Mouse (Mus musculus) embryonic fibroblast, embryonic 13.5 days (primary cell): ENCODE results near the gene Tubb5. TPM values are rescaled to one million over a fixed set of nuclear protein-coding genes. Genes with fewer than 3 reads are reported as not detected.

Source experiments
- H3K27ac ChIP-seq: 2 replicates; pipeline ENCODE4 v1.5.1; 2012; ENCODE audit warnings: low read length, control low read depth, inconsistent platforms; ENCODE audit not compliant: insufficient read depth
- H3K4me1 ChIP-seq: 2 replicates; pipeline ENCODE4 v1.6.1; 2011; ENCODE audit warnings: low read length; ENCODE audit not compliant: control insufficient read depth, insufficient read depth
- H3K4me3 ChIP-seq: 2 replicates; pipeline ENCODE4 v1.5.1; 2011; ENCODE audit warnings: mild to moderate bottlenecking, control low read depth, low read length; ENCODE audit not compliant: insufficient read depth
- CTCF ChIP-seq: IDR thresholded peaks from 2 replicates; pipeline ENCODE4 v1.5.1; 2011; ENCODE audit warnings: mild to moderate bottlenecking, control low read depth, low read length, moderate library complexity, borderline replicate concordance; ENCODE audit not compliant: insufficient read depth
- POLR2A ChIP-seq: IDR thresholded peaks from 2 replicates; pipeline ENCODE4 v1.6.1; 2011; ENCODE audit warnings: low read depth, mild to moderate bottlenecking, control low read depth, low read length, moderate library complexity
- polyA plus RNA-seq: library from polyadenylated mRNA; stranded (reverse); fragments of >200 nt; gene quantifications from 2 replicates; pipeline ENCODE4 v1.2.4, GENCODE M21; 2011; ENCODE audit warnings: low read depth; ENCODE audit not compliant: missing spikeins, insufficient read length

Gene Tubb5
- 856 and 947 TPM in 2 replicates for polyA plus RNA-seq

DNA sequence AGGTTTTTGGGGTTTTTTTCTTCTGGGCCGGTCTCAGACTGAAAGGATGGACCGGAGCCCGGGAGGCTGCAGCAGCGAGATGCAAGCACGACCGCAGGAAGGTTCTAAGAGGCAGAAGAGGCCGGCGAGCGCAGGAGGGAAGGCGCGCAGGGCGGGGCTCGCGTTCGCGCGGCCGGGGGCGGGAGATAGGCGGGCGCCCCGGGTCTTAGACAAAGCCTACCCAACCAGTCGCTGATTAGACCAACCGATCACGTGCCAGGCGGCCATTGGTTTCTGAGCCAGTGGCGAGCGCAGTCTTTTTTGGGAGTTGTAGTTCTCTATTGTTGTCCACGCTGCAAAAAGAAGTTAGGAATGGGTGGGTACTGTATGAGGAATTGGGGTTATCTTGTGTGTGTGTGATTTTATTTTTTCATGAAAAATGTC is at the start of gene Tubb5:
Gene Tubb5, minus strand, starts transcription at position 185 of the 423 bp plus-strand sequence.
- Histone ChIP-seq H3K4me3 (peak within 1 kb of the TSS; percentile 79), H3K4me1 (peaks cover 5% of the 10 kb centered on the region), H3K27ac (peak within 1 kb of the TSS; percentile 98)
- no peak for TF ChIP-seq CTCF
- TF ChIP-seq POLR2A = peak; percentile 98

GRCm38 (mm10) chr17:35887725-35888124 is 49.6 kb upstream of the Tubb5 start:
- TF ChIP-seq CTCF (no peak), POLR2A (no peak)
- Histone ChIP-seq H3K4me1 (no peaks in the 10 kb centered on the region), H3K4me3 (no peak overlapping the region), H3K27ac (no peak overlapping the region)

DNA sequence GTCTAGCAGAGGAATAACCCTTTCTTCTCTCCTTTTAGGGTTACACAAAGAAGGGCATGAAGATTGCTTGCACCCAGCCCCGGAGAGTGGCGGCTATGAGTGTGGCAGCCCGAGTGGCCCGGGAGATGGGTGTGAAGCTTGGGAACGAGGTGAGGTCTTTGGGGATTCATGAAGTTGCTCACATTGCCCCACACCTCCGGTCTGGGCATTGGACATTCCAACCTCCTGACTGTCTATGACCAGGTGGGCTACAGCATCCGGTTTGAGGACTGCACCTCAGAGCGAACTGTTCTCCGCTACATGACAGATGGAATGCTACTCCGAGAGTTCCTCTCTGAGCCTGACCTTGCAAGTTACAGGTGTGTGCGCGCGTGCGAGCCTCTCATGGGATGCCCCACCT is 45.7 kb upstream of the Tubb5 start:
- H3K4me3 ChIP-seq = no peak overlapping the region
- no peak overlapping the region for H3K27ac ChIP-seq
- no peaks in the 10 kb centered on the region for H3K4me1 ChIP-seq
- TF ChIP-seq CTCF (no peak), POLR2A (no peak)

GRCm38 (mm10) chr17:35882924-35883323 is 44.8 kb upstream of the Tubb5 start:
- Histone ChIP-seq H3K27ac (no peak overlapping the region), H3K4me1 (no peaks in the 10 kb centered on the region), H3K4me3 (no peak overlapping the region)
- TF ChIP-seq POLR2A (no peak), CTCF (no peak)

GRCm38 (mm10) chr17:35879245-35880057 is 41.3 kb upstream of the Tubb5 start, which contains the start of gene Dhx16:
TSS of gene Dhx16 (plus strand) at chr17:35879819.
- peak; percentile 70 for TF ChIP-seq CTCF
- TF ChIP-seq POLR2A = peak; percentile 52
- H3K4me3 ChIP-seq = peak within 1 kb of the TSS; percentile 84
- H3K4me1 ChIP-seq = no peaks in the 10 kb centered on the region; the same call in 1 of the 2 replicates
- no peak within 1 kb of the TSS for H3K27ac ChIP-seq

DNA sequence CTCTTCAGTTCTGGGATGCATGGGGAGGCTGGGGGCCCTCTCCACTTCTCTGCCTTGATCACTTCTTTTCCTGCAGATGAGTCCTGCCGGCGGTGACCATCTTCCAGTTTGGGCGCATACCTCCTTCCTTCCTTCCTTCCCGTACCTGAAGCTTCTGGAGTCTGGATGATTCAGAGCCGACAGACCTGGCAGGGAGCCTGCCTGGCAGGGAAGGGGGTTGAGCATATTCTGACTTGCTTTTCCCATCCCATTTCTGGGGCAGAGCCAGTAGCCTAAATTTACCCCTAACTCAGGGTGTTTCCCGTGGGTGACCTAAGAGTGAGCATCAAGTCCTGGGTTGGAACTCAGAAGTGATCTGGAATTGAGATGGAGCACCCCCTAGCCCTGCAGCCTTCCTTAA is 36.6 kb upstream of the Tubb5 start:
- H3K4me3 ChIP-seq = no peak overlapping the region
- peaks cover 12% of the 10 kb centered on the region for H3K4me1 ChIP-seq
- no peak overlapping the region for H3K27ac ChIP-seq
- no peak for TF ChIP-seq CTCF
- TF ChIP-seq POLR2A = no peak

DNA sequence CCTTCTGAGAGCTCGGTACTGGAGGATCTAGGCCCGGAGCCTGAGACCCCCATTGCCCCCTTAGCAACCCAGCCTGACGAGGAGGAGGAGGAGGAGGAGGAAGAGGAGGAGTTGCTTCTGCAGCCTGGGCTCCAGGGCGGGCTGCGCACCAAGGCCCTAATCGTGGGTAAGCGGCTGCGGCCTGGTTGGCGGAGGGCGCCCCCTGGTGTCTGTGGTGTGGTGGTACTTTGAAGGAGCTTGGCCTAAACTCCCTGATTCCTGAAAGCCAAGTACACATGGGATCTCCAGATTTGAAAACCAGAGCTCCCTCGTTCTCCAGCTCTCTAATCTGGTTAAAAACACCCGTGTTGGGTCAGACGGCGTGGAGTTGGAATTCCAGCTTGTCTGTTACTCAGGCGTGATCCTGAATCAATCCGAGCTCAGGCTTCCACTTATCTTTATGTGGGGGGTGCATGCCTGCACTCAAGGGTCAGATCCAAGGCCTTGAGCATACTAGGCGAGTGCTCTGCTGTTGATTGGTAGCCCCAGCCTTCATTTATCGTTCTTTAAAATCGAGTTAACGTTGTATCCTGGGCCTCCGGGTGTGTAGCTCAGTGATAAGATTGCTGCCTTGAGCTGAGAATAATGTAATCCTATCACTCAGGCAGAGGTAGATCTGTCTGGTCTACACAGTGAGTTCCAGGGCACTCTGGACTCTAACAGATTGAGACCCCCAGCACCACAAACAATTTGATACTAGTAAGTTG is 35.8 kb upstream of the Tubb5 start:
- H3K27ac ChIP-seq = peak overlapping the region; percentile 58
- H3K4me3 ChIP-seq = peak overlapping the region; percentile 22
- TF ChIP-seq CTCF (peak; percentile 86), POLR2A (no peak)
- H3K4me1 ChIP-seq = peaks cover 12% of the 10 kb centered on the region

GRCm38 (mm10) chr17:35870884-35871696 is 33.0 kb upstream of the Tubb5 start:
- peak; percentile 15; the same call in 1 of the 2 replicates for TF ChIP-seq POLR2A
- TF ChIP-seq CTCF = no peak
- Histone ChIP-seq H3K4me3 (peak overlapping the region; percentile 24), H3K4me1 (peaks cover 12% of the 10 kb centered on the region), H3K27ac (peak overlapping the region; percentile 97)

- peak overlapping the region; percentile 97 for H3K27ac ChIP-seq
- TF ChIP-seq CTCF = no peak
- TF ChIP-seq POLR2A = peak; percentile 49
- peak overlapping the region; percentile 95 for H3K4me3 ChIP-seq
- peaks cover 12% of the 10 kb centered on the region for H3K4me1 ChIP-seq
Measured at GRCm38 (mm10) chr17:35870151-35870883, 32.2 kb upstream of the Tubb5 start.
